Mouse (Mus musculus) spleen, adult 2 months (tissue): ENCODE measurements at regions not wholly inside any gene's neighbourhood (a gene's known extent, or its start where the extent isn't known, plus 50 kb on each side); places are given as distances from the start of the nearest gene placed in this dataset.

Source experiments
- DNase-seq, 2 experiments: peaks; one replicate each; pipeline versions ENCODE4 v3.0.0 to v3.0.0-alpha.2; 2012 to 2021; ENCODE audit warnings: low spot score in 2 of 2, low read depth in 1 of 2
- H3K27ac ChIP-seq: fragments of 200-500 bp; 2 replicates; pipeline ENCODE4 v1.5.1; 2012; ENCODE audit warnings: low read length, inconsistent platforms; ENCODE audit not compliant: insufficient read depth
- H3K27me3 ChIP-seq: fragments of 200-500 bp; 2 replicates; pipeline ENCODE4 v1.6.1; 2012; ENCODE audit warnings: mild to moderate bottlenecking, moderate library complexity, low read length, inconsistent platforms; ENCODE audit not compliant: control insufficient read depth, insufficient read depth
- H3K36me3 ChIP-seq: fragments of 200-500 bp; 2 replicates; pipeline ENCODE4 v1.6.1; 2012; ENCODE audit warnings: mild to moderate bottlenecking, low read length, inconsistent platforms; ENCODE audit not compliant: control insufficient read depth, insufficient read depth
- H3K4me1 ChIP-seq: fragments of 200-500 bp; 2 replicates; pipeline ENCODE4 v1.6.1; 2011; ENCODE audit warnings: inconsistent platforms; ENCODE audit not compliant: control insufficient read depth, insufficient read depth, insufficient read length
- H3K4me3 ChIP-seq: fragments of 200-500 bp; 2 replicates; pipeline ENCODE4 v1.5.1; 2011; ENCODE audit warnings: mild to moderate bottlenecking, inconsistent platforms; ENCODE audit not compliant: insufficient read depth, insufficient read length; ENCODE audit errors: extremely low read depth
- CTCF ChIP-seq: fragments of 200-500 bp; IDR thresholded peaks from 2 replicates; pipeline ENCODE4 v1.5.1; 2011; ENCODE audit warnings: mild to moderate bottlenecking, inconsistent platforms; ENCODE audit not compliant: insufficient read depth, insufficient read length, insufficient replicate concordance; ENCODE audit errors: extremely low read depth
- POLR2A ChIP-seq: fragments of 200-500 bp; IDR thresholded peaks from 2 replicates; pipeline ENCODE4 v1.6.1; 2011; ENCODE audit warnings: low read depth, low read length, inconsistent platforms
- WGBS: fragments of 180-500 bp; shearing (Covaris S2); methylation state at CpG from one replicate; pipeline ENCODE4 v1.1.7; 2018; 5-methylcytosine and 5-hydroxymethylcytosine counted together

GRCm38 (mm10) chr2:166322668-166323043, 167.2 kb upstream of the Sulf2 start:
- Histone ChIP-seq H3K4me3 (no peak overlapping the region), H3K27ac (no peak overlapping the region), H3K4me1 (no peaks in the 10 kb centered on the region), H3K27me3 (no peaks in the 10 kb centered on the region), H3K36me3 (no peaks in the 10 kb centered on the region)
- no peak for TF ChIP-seq POLR2A
- TF ChIP-seq CTCF, result no peak
- WGBS, result 91% methylated on average over 6 of the region's 6 CpGs
- DNase-seq, result no peak

DNA sequence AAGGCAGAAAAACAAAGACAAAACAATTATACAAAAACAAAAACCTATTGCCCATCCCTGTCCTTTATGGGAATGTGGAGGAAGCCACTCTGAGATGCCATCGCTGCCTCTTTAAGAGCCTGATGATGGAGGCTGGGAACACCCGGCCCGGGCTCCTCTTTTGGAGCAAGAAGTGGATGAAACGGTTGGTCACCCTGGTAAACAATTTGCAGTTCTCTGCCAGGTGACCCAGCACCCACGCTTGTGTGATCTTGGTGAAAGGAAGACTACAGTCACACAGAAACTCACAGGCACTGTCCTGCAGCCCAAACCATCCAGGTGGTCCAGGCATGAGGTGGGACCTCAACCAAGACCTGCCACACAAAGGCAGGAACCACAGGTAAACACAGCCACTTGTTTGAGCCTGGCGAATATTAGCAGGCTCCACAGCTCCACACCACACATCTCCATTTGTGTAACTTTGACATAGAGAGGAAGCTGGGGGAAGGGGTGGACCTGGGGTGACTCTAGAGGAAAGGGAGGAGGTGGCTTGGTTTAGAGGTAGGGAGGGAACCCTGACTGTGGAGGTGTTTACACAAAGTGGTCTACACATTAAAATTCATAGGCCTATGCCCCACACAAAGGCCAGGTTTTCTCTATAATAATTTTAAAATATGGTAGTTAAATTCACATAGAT, 166.7 kb upstream of the Sulf2 start:
- 57% methylated on average over 6 of the region's 6 CpGs for WGBS
- no peaks in the 10 kb centered on the region for H3K4me1 ChIP-seq
- TF ChIP-seq POLR2A, result no peak
- no peak for TF ChIP-seq CTCF
- H3K4me3 ChIP-seq, result no peak overlapping the region
- H3K27ac ChIP-seq, result no peak overlapping the region
- no peaks in the 10 kb centered on the region for H3K27me3 ChIP-seq
- DNase-seq, result no peak
- H3K36me3 ChIP-seq, result no peaks in the 10 kb centered on the region

GRCm38 (mm10) chr2:166316409-166316916, 161.0 kb upstream of the Sulf2 start:
- H3K36me3 ChIP-seq, result no peaks in the 10 kb centered on the region
- no peaks in the 10 kb centered on the region for H3K4me1 ChIP-seq
- 87% methylated on average over 10 of the region's 10 CpGs for WGBS
- H3K27ac ChIP-seq, result no peak overlapping the region
- H3K4me3 ChIP-seq, result no peak overlapping the region
- DNase-seq, result no peak
- TF ChIP-seq CTCF (no peak), POLR2A (no peak)
- no peaks in the 10 kb centered on the region for H3K27me3 ChIP-seq

DNA sequence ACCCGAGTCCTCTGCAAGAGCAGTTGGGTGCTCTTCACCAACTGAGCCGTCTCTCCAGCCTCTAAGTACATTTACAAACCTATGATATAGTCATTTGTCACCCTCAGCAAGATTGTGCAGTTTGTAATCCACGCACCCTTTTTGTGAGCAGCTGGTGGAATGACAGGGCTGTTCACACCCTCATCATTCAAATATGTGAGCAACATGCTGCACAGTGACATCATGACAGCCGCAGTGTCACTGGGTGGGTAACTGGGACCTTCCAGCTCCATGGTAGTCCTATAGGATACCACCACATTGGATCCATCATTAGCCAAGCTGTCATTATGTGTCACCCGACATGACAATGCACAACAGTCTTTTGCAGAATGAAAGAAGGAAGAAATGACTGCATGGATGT, 155.0 kb upstream of the Sulf2 start:
- WGBS, result 89% methylated on average over 5 of the region's 5 CpGs
- H3K4me3 ChIP-seq, result no peak overlapping the region
- no peak for DNase-seq
- H3K27me3 ChIP-seq, result no peaks in the 10 kb centered on the region
- H3K27ac ChIP-seq, result no peak overlapping the region
- no peaks in the 10 kb centered on the region for H3K4me1 ChIP-seq
- H3K36me3 ChIP-seq, result no peaks in the 10 kb centered on the region
- TF ChIP-seq POLR2A (no peak), CTCF (no peak)

DNA sequence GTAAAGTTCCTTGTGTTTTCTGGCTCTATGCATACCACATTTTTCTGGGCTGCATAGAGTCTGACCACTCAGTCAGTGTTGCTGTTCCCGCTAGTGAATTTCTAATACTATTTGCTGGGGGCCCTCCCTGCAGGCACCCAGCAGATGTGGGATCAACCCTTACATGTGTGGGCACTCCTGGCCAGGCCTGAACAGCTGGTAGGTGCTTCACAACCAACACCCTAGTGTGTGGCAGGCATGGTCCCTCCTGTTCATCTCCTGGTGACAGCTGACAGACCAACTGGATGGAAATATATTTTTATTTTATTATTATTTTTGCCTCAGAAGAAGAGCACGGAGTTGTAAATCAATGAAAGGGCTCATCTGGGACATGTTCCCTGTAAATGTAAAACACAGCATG, 154.4 kb upstream of the Sulf2 start:
- DNase-seq, result no peak
- Histone ChIP-seq H3K4me3 (no peak overlapping the region), H3K27ac (no peak overlapping the region), H3K27me3 (no peaks in the 10 kb centered on the region), H3K36me3 (no peaks in the 10 kb centered on the region), H3K4me1 (no peaks in the 10 kb centered on the region)
- TF ChIP-seq CTCF (no peak), POLR2A (no peak)
- 93% methylated on average over 2 of the region's 2 CpGs for WGBS

DNA sequence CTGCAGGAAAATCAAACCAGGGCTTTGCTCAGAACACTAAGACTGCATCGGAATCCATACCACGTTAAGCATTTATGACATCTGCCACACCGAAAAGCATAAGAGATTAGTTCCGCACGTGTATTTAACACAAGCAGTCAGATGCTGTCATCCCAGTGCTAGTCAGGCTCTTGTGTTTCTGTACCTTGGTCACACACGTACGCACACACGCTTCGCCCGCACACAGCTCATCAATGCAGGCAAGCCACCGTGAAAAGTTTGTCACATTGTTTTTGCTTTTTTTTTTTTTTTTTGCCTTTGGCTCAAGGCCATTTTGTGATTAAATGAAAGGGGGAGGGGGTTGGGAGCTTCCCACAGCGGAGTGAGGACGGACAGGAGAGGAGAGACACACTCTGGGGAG, 152.1 kb upstream of the Sulf2 start:
- H3K4me1 ChIP-seq, result no peaks in the 10 kb centered on the region
- WGBS, result 90% methylated on average over 13 of the region's 13 CpGs
- DNase-seq, result no peak
- H3K4me3 ChIP-seq, result no peak overlapping the region
- H3K27me3 ChIP-seq, result no peaks in the 10 kb centered on the region
- no peak overlapping the region for H3K27ac ChIP-seq
- H3K36me3 ChIP-seq, result no peaks in the 10 kb centered on the region
- TF ChIP-seq POLR2A, result no peak
- no peak for TF ChIP-seq CTCF

- no peak overlapping the region for H3K27ac ChIP-seq
- no peaks in the 10 kb centered on the region for H3K36me3 ChIP-seq
- no peaks in the 10 kb centered on the region for H3K27me3 ChIP-seq
- 91% methylated on average over 30 of the region's 30 CpGs for WGBS
- TF ChIP-seq CTCF (no peak), POLR2A (no peak)
- no peak overlapping the region for H3K4me3 ChIP-seq
- no peak for DNase-seq
- H3K4me1 ChIP-seq, result no peaks in the 10 kb centered on the region
These were observed 149.9 kb upstream of the Sulf2 start for GRCm38 (mm10) chr2:166305044-166306002.
